Mouse (Mus musculus) CH12F3 (cell line): ENCODE measurements around the gene Tbxa2r.

Experiments used
- in situ Hi-C: fragments of 300-500 bp; cut with MboI; formaldehyde crosslinking; loops from 2 replicates; pipeline ENCODE4 v1.14.3; 2020; ENCODE audit warnings: low sequenced_read_pairs

The Tbxa2r gene

DNA sequence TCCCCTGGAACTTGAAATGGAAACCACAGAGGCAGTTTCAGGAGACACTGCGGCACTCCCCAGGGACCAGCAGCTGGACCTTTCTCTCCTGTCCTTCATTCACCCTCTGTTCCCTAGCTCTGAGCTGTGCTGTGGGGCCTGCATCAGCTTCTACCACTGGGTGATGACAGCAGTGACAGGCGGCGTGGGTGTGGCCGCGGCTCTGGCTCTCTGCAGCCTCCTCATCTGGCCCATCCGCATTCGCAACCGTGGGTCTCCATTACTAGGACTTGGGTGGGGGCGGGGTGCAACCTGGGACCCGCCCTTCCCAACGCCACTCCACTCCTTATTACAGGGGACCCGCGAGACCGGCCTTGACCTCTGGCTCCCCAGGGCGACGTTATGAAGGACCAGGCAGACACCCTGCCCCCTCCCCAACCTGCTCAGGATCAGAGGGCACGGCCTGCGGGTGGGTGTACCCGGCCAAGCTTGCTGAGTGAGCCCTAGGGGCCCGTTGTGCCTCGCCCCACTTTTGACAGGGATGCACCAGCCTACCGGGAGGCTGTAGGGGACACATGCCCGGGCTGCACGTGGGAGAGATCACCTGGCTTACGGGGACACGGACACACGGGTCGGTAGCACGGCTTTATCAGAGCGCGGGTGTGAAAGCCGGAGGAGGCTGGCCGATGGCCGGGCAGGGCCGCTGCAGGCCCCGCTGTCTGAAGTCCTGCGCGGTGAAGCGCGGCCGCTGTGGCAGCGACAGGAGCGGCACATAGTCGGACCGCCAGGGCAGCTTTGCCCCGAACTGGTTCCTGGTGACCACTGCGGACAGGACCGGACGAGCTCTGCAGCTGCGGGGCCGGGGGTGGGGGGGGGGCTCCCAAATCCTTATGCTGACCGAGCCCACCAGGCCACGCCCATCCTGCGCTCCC, 35.2 kb downstream of the Tbxa2r start:
- in situ Hi-C loops, result no loop called here

DNA sequence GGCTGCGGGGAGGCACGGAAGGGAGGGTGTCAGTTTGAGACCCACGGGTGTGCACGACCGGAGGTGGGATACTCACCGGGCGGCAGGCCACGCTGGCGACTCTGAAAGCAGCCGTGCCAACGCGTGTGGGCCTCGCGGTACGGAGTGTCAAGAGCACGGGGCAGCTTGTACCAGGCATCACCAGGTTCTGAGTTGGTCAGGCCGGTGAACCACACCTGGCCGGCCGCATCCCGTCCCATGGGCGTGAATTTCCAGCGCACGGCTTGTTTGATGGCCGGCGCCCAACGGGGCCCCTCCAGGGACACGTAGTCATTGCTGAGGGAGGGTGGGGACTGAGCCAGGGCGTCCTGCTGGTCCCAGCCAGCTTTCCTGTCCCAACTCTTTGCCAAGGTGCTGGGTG, 36.1 kb downstream of the Tbxa2r start:
- in situ Hi-C loops, result no loop called here

DNA sequence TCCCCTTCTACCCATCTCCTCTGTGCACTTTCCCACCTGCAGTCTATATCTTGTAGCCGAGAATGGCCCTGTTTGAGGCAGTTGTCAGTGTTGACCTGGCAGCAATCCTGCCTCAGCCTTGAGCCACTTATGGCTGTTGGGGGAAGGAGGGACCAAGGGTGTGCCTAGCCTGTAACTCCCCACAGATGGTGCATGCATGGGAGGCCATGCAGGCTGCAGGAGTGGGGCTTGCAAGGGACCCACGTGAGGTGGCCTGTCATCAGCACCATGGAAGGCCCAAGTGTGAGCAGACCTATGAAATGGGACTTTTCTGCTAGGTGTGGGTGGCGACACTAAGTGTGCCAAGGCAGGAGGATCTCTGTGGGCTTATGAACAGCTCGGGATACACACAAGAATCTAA, 36.5 kb downstream of the Tbxa2r start:
- in situ Hi-C loops, result no loop called here

DNA sequence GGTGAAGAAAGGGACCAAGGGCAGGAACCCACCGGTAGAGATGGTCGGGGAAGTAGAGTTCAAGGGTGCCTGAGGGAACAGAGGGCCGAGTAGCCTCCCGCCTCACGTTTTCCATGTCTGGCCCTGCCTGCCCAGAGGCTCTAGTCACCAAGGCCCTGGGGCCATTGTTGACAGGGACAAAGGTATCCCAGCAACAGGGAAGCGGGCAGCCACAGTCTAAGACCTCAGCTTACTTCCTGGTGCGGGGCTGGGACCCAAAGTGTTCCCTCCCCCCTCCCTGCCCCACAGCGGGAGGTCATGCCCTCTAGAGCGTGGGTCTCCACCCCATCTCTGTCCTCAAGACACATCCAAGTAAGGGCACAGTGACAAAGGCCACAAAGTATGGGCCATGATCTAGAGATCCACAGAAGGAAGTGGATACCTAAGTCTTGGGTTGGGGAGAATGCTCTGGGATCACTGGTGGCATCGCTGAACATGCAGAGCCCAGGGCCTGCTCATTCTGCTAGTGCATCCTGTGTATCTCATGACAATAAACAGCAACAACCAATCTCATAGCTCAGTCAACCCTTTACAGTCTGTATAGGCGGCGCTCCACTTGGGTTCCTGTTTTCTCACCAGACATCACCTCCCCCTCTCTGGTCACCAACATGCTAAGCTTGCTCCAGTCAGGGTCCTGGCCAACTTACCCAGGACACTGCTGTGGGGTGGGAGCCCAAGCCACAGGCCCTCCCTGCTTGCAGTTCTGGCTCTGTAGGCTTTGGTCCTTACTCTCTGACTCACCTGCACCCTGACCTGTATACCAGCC, 37.3 kb downstream of the Tbxa2r start, which contains the start of gene 4930404N11Rik:
4930404N11Rik (minus strand) TSS at position 145 of the 805 bp plus-strand sequence.
- in situ Hi-C loops, result no loop called here

DNA sequence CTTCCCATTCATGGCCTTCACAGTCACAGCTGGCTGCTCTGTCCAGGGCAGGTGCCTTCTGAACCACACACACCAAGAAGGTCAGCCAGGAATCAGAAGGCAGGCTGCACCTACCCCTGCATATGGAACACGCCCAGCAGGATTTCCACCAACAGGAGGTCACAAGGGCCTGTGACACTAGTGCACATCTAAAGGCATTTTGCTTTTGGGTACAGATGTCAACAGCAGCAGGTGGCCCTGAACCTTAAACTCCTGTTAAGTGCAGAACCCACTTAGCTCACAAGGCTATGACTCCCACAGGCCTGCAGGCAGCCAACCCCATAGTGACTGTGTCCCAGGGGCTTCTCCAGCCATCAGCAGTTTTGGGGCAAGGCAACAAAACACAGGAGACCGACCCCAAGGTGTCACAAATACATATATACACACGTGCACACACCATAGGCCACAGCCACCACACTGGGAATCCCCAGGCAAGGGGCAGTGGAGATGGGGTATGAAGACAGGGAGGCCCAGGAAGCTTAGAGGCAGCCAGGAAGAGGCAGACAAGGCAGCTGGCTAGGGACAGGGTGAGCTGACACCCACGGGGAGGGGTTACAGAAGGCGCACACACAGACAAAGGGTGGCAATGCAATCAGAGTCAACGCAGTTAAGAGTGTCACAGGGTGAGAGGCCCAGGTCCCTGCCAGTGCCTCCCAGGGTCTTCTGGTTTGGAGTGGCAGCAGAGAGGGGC, 38.1 kb downstream of the Tbxa2r start:
- in situ Hi-C loops, result no loop called here

DNA sequence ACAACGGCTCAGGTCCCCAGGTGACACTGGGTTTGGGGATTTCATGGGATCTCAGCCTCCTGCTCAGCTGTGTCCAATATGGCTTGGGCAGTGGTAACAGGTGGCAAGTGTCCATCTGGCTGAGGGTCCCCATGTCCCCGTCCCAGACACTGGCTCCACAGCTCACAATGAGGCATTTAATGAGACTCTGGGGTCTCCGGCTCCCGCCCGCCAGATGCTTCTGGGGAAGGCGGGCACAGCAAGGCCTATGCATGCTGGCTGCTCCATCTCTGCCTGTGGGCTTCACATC, 38.6 kb downstream of the Tbxa2r start:
- in situ Hi-C loops, result no loop called here

DNA sequence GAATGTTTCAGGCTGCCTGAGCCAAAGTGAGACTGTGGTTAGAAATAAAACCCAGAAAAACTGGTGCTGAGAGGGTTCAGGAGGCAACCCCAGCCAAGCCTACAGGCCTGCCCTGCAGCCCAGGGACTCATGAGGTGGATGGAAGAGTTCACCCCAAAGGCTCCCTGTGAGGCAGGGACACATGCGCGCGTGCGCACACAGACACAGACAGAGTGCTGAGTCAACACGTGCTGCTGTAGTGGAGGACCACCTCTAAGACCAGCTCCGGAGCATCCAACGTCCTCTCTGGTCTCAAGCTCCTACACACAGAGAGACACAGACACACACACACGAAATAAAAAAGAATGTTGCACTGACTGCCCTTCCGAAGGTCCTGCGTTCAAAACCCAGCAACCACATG, 46.8 kb downstream of the Tbxa2r start:
- in situ Hi-C loops, result no loop called here

DNA sequence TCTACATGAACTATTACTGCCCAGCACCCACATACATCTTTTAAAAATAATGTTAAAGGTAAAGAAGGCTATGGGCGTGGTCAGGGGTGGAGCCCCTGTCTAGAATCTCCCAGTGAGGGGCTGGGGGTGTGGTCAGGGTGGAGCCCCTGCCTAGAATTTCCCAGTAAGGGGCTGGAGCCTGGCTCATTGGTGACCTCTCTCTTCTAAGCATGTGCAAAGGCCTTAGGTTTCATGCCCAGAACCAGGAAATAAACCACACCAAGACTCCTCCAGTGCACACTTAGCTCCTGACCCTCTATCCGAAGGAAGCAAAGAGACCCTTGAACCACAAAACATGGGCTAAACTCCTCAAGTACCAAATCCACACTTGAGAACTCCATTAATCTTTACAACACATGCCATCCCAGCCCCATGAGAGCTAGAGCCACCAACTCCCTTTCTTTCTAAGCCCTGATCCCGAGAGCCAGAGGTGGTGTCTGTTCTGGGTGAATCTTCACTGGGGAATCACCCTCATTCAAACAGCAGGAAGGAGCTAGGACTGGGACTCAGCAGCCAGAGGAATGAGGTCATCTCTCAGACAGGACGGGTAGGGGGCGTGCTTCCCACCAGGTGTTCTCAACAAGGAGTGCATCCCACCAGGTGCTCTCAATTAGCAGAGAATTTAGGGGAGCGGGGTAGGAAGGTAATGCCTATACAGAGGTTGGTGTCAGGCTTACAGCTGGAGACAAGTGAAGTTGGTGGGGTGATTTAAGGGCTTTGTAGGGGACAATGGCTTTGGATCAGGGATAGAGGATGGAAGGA, 48.2 kb downstream of the Tbxa2r start:
- in situ Hi-C loops, result no loop called here

DNA sequence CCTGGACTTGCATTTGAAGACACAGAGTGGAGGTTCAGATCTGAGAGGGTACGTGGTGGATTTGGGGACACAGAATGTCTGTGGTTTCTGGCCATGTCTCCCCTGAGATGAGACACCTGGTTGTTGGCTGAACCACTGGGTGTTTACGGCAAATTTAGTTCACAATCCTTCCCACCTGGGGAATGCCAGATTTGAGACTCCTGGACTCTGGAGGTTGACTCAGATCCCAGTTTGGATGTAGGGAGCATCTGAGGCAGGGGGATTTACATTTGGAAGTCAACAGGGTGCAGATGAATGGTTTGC, 48.8 kb downstream of the Tbxa2r start:
- in situ Hi-C loops, result no loop called here

DNA sequence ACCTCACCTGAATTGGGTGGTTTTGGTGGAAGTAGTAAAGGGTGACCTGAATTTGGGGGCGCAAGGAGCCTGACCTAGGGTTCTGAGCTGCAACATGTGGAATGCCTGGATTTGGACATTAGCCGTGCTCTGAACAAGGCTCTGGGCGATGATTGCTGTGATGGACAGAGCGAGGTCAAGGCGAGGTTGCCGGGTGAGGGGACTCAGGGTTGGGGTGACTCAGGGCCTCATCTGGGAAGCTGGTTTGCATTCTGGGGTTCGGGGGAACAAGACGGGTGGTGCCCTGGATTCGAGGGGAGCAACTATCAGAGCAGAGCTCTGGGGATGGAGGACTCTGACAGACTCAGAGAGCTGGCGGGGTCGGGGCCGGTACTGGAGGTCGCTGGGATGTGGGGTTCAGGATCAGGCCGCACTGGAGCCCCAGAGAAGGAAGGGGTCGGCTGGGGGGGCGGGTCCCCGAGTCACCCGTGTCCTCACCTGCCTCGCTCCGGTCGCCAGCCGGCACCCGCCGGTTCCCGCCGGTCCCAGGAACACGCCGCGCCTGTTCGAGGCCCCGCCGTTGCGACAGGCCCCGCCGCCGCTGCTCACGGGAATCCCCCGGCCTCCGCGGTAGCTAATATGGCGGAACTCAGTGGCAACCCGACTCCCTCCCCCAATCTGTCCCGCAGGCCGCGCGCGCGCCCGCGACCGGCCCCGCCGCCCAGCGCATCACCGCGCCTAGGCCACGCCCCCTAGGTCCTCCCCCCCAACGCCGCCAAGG, 49.4 kb downstream of the Tbxa2r start, which contains the start of gene Fzr1:
Fzr1 (minus strand) TSS at position 724 of the 760 bp plus-strand sequence.
- in situ Hi-C loops, result no loop called here

DNA sequence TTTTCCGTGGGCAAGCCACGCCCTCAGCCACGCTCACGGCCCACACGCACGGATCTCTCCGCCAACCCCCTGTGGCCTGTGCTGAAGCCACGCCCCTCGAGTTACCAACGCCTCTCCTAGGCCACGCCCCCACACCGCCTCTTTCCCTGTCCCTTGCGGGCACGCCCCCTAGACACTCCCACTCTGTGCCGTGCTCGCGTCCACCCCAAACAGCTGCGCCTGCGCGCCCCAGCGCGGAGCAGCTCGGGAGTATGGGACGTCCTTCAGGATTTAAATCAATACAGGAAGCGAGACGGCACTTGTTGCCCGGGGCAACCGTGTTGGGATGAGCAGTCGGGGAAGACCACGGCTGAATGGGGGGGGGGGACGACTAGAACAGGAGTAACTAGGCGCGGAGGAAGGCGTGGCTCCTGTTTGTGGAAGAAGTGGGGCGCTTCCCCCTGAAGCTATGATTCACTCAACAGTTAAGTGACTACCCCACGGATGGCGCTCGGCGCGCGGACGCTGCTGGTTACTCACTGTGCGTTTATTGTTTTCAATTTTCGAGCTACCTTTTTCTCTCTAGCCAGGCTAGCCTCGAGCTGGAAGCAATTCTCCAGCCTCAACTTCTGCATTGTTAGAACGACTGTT, 50.1 kb downstream of the Tbxa2r start:
- in situ Hi-C loops, result no loop called here

DNA sequence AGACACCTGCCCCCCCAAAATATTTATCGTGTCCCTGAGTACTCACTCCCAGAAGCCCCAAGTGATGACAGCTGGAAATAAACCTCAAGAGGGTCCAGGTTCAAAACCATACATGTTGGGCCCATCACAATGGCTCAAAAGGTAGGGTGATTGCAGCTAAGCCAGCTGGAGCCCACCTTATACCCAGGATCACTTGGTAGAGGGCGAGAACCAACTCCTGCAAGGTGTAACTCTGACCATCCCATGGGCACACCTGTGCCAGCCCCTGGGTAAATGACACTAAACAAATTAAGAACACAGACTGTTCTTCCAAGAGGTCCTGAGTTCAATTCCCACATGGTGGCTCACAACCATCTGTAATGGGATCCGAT, 50.6 kb downstream of the Tbxa2r start:
- in situ Hi-C loops, result no loop called here

DNA sequence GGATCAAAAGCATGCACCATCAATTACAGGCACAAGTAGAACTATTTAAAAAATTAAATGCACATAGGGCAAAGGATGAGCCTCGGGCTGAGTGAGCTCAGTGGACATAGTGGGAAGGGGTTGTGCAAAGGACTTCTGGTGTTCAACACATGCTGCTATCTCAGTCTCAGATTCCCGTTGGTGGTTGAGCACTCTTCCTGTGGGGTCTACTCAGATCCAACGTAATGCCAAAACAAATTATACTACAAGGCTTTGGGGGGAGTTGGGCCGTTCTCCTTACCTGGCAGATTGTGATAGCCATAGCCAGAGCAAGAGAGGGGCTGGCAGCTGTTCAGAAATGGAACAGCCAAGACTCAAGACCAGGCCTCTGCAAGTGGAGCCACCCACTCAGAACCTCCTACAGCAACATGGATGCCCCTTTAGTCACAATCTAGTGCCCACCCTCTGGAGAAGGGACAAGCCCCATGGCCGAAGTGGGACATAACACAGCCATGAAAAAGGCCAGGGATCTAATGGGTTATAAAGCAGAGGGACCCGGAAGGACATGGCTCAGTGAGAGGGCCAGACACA, 51.4 kb downstream of the Tbxa2r start:
- in situ Hi-C loops, result no loop called here

DNA sequence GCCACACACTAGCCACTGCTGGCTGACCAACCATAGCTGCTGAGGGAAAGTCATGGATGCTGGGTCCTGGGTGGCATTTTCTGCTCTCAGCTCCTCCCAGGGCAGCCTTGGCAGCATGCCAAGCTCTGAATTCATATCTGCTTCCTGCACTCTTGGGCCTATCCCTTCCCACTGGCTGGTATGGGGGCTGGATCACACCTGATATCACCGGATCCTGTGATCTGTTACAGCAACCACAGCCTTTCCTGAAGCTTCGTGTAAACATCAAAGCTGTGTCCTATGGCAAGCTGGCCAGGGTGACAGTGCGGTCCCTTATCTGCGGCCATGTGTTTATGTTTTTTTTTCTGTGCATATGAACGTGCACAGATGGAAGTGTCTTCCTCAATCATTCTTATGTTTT, 53.5 kb downstream of the Tbxa2r start:
- in situ Hi-C loops, result no loop called here

DNA sequence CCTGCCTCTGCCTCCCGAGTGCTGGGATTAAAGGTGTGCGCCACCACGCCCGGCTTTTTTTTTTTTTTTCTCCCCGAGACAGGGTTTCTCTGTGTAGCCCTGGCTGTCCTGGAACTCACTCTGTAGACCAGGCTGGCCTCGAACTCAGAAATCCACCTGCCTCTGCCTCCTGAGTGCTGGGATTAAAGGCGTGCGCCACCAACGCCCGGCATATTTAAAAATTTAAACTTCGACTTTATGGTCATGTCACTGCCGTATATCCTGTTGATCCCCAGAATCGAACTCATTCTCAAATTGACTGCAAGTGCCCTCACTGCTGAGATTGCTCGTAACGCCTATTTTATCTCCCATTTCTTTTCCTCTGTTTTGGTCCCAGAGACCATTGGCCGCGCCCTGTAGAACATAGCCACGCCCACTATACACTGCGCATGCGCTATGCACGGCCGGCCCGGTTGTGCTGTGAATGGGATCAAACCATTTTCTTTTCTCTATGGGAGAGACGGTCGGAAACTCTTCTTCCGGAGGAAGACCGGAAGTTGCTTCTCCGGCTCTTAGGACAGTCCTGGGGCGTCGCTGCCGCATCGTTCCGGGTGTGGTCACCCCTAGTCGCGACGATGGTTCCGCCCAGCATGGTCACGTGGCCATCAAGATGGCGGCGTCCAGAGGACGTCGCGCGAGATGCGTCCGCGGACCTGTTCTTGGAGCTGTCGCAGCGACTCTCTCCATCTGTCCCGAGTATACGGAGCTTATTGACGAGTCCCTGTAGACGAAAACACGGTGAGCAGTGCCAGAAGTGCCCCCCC, 55.5 kb downstream of the Tbxa2r start, which contains the start of the genes Dohh and Gm48551:
Dohh (plus strand) TSS at position 627 of the 803 bp plus-strand sequence.
Gm48551 (plus strand) TSS at position 665 of the 803 bp plus-strand sequence.
- in situ Hi-C loops, result no loop called here

DNA sequence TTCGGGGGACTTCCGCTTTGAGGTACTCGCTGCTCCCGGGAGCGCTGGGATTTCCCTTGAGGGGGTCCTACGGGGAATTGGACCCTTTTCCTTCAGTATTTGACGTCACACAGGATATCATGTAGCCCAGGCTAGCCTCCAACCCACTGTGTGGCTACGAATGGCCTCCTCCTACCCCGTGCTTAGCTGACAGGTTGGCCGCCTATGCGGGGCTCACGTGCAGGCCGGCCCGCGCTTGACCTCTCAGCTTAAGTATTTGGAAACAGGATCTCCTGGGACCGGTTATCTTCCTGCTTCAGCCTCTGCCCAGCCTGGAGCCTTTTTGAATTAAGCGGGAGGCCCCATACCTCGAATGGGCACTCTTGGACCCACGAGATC, 56.1 kb downstream of the Tbxa2r start:
- in situ Hi-C loops, result no loop called here
